Mouse (Mus musculus) forebrain, postnatal 0 days (tissue): ENCODE results near the gene Gpr108. TPM values are rescaled to one million over a fixed set of nuclear protein-coding genes. Genes with fewer than 3 reads are reported as not detected.

Source experiments
- ATAC-seq: fragments of 200-750 bp; cut with Nextera tagmentation; 2 replicates; pipeline ENCODE4 v1.8.0; 2017; ENCODE audit warnings: mild to moderate bottlenecking, moderate library complexity
- DNase-seq: peaks from one replicate; pipeline ENCODE4 v3.0.0-alpha.2; 2015
- H3K27ac ChIP-seq: fragments of 300-500 bp; sonication (generic); 2 replicates; pipeline ENCODE4 v1.5.1; 2014; ENCODE audit warnings: low read depth, mild to moderate bottlenecking, antibody characterized with exemption, low read length, moderate library complexity, mixed read lengths
- H3K27me3 ChIP-seq: fragments of 300-500 bp; sonication (generic); 2 replicates; pipeline ENCODE4 v1.6.1; 2014; ENCODE audit warnings: mild to moderate bottlenecking, low read length, mixed read lengths; ENCODE audit not compliant: insufficient read depth
- H3K36me3 ChIP-seq: fragments of 300-500 bp; sonication (generic); 2 replicates; pipeline ENCODE4 v1.6.1; 2014; ENCODE audit warnings: mild to moderate bottlenecking, moderate library complexity; ENCODE audit not compliant: insufficient read depth
- H3K4me1 ChIP-seq: fragments of 300-500 bp; sonication (generic); 2 replicates; pipeline ENCODE4 v1.6.1; 2014; ENCODE audit warnings: antibody characterized with exemption; ENCODE audit not compliant: insufficient read depth
- H3K4me2 ChIP-seq: fragments of 300-500 bp; sonication (generic); 2 replicates; pipeline ENCODE4 v1.6.1; 2014; ENCODE audit warnings: low read depth, mild to moderate bottlenecking, moderate library complexity
- H3K4me3 ChIP-seq: fragments of 300-500 bp; sonication (generic); 2 replicates; pipeline ENCODE4 v1.5.1; 2014; ENCODE audit warnings: low read depth, low read length, mixed read lengths
- H3K9ac ChIP-seq: fragments of 300-500 bp; sonication (generic); 2 replicates; pipeline ENCODE4 v1.6.1; 2014; ENCODE audit warnings: mild to moderate bottlenecking
- H3K9me3 ChIP-seq: fragments of 300-500 bp; sonication (generic); 2 replicates; pipeline ENCODE4 v1.6.1; 2016; ENCODE audit warnings: low read length
- CTCF ChIP-seq: sonication (generic); IDR thresholded peaks from 2 replicates; pipeline ENCODE4 v1.5.1; 2016; ENCODE audit warnings: antibody characterized with exemption, control low read depth, low read depth
- WGBS: fragments of 180-500 bp; shearing (Covaris S2); extraction: QIAGEN DNeasy Blood & Tissue Kit; methylation state at CpG from one replicate; pipeline ENCODE4 v1.1.7; 2014; 5-methylcytosine and 5-hydroxymethylcytosine counted together
- polyA plus RNA-seq: library from polyadenylated mRNA; unstranded; fragments of >200 nt; fragmentation: Nextera tagmentation; extraction: Ambion mirVana; gene quantifications from 2 replicates; pipeline ENCODE4 v1.2.1, GENCODE M21; 2015
- total RNA-seq: library from RNA; depleted of rRNA; stranded (reverse); fragments of >200 nt; gene quantifications from 2 replicates; pipeline ENCODE4 v1.2.3, GENCODE M21; 2014

Gpr108 gene
- total and polyA plus RNA-seq, 2 experiments from 2014 or later: 17.5 to 18.6 TPM

DNA sequence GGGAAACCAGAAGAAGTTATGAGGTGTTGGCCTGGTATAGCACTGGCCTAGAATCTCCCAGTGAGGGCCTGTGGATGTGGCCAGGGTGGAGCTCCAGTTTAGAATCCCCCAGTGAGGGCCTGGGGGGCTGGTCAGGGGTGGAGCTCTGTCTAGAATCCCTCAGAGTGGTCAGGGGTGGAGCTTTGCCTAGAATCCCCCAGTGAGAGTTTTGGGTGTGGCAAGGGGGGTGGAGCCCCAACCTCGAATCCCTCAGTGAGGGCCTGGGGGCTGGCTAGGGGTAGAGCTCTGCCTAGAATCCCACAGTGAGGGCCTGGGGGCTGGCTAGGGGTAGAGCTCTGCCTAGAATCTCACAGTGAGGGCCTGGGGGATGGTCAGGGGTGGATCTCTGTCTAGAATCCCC lies 13.6 kb upstream of the Gpr108 start:
- Histone ChIP-seq H3K27ac (no peak overlapping the region), H3K4me1 (no peaks in the 10 kb centered on the region), H3K27me3 (no peaks in the 10 kb centered on the region), H3K36me3 (no peaks in the 10 kb centered on the region), H3K4me3 (no peak overlapping the region), H3K4me2 (no peak overlapping the region), H3K9ac (no peak overlapping the region), H3K9me3 (no peaks in the 10 kb centered on the region)
- no peak for TF ChIP-seq CTCF
- DNase-seq (no peak), ATAC-seq (no peak)
- WGBS: 40% methylated on average over 1 of the region's 1 CpGs

DNA sequence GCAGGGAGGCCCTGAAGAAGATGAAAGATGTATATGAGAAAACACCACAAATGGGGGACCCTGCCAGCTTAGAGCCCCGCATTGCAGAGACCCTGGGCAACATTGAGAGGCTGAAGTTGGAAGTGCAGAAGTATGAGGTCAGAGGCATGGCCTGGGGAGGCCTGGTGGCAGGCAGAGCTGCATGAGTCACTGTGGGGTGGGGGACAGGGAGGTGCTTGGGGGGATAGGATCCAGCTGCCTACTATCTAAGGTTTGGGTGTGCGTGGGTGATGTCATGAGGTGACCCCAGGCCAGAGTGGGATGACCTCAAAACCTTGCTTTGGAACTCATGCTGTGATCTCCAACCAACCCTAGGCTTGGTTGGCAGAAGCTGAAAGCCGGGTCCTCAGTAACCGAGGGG lies 13.0 kb upstream of the Gpr108 start:
- H3K27me3 ChIP-seq: no peaks in the 10 kb centered on the region
- TF ChIP-seq CTCF: no peak
- no peak overlapping the region for H3K27ac ChIP-seq
- no peak overlapping the region for H3K4me3 ChIP-seq
- H3K4me1 ChIP-seq: no peaks in the 10 kb centered on the region
- DNase-seq (no peak), ATAC-seq (no peak)
- 93% methylated on average over 4 of the region's 4 CpGs for WGBS
- no peak overlapping the region for H3K9ac ChIP-seq
- no peaks in the 10 kb centered on the region for H3K36me3 ChIP-seq
- no peaks in the 10 kb centered on the region for H3K9me3 ChIP-seq
- no peak overlapping the region for H3K4me2 ChIP-seq

DNA sequence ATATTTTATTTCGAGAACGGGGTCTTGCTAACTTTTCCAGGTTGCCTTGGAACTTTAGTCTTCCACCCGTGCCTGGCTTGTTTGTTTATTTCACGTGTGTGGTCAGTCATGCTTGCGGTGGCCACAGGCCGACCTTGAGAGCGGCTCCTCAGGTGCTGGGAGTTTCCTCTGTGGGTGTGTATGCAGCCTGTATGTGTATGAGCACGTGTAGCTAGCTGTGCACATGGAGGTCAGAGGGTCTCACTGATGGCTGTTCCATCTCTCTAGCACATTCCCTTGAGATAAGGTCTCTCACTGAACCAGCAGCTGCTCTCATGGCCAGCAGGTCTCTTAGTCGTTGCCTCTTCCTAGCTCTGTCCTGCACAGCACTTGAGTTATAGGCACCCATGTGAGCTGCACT lies 12.1 kb upstream of the Gpr108 start:
- TF ChIP-seq CTCF: no peak
- H3K4me2 ChIP-seq: no peak overlapping the region
- WGBS: 95% methylated on average over 9 of the region's 9 CpGs
- H3K4me3 ChIP-seq: no peak overlapping the region
- no peak overlapping the region for H3K27ac ChIP-seq
- no peak overlapping the region for H3K9ac ChIP-seq
- no peaks in the 10 kb centered on the region for H3K9me3 ChIP-seq
- ATAC-seq: no peak
- H3K36me3 ChIP-seq: no peaks in the 10 kb centered on the region
- H3K27me3 ChIP-seq: no peaks in the 10 kb centered on the region
- DNase-seq: no peak
- no peaks in the 10 kb centered on the region for H3K4me1 ChIP-seq

DNA sequence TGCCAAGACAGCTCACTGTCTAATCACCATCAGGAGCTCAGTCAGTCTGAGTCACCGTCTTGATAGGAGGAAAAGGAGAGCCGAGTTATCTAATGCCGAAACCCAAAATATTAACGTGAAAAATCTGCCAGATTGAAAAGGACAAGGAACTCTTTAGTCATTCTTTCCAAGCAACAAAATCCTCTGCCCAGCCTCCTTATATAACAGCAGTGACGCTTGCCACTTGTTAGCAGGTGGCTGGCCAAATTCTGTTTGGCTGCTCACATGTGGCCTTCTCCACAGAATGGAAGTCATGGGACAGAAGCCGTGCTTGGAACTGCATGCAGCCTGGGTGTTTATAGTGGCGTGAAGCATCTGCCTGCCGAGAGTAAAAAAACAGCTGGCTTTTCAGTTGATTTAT lies 11.5 kb upstream of the Gpr108 start:
- Histone ChIP-seq H3K4me3 (no peak overlapping the region), H3K9me3 (no peaks in the 10 kb centered on the region), H3K4me2 (no peak overlapping the region), H3K27ac (no peak overlapping the region), H3K27me3 (no peaks in the 10 kb centered on the region), H3K4me1 (no peaks in the 10 kb centered on the region), H3K9ac (no peak overlapping the region), H3K36me3 (no peaks in the 10 kb centered on the region)
- TF ChIP-seq CTCF: no peak
- ATAC-seq (no peak), DNase-seq (no peak)
- WGBS: 86% methylated on average over 8 of the region's 8 CpGs

DNA sequence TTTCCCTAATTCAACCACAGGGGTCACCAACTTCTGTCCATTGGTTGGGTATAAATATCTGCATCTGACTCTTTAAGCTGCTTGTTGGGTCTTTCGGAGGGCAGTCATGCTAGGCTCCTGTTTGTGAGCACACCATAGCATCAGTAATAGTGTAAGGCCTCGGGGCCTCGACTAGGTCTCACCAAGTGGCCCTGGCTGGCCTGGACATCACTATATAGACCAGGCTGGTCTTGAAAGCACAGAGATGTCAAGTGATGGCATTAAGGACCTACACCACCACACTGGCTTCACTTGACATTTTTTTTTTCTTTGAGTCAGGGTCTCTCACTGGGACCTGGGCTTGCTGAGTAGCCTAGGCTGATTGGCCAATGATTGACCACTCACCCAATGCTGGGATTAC lies 9.9 kb upstream of the Gpr108 start:
- ATAC-seq (no peak), DNase-seq (no peak)
- 94% methylated on average over 3 of the region's 3 CpGs for WGBS
- TF ChIP-seq CTCF: no peak
- Histone ChIP-seq H3K4me2 (no peak overlapping the region), H3K4me1 (no peaks in the 10 kb centered on the region), H3K9me3 (no peaks in the 10 kb centered on the region), H3K9ac (no peak overlapping the region), H3K27me3 (no peaks in the 10 kb centered on the region), H3K4me3 (no peak overlapping the region), H3K36me3 (no peaks in the 10 kb centered on the region), H3K27ac (no peak overlapping the region)

DNA sequence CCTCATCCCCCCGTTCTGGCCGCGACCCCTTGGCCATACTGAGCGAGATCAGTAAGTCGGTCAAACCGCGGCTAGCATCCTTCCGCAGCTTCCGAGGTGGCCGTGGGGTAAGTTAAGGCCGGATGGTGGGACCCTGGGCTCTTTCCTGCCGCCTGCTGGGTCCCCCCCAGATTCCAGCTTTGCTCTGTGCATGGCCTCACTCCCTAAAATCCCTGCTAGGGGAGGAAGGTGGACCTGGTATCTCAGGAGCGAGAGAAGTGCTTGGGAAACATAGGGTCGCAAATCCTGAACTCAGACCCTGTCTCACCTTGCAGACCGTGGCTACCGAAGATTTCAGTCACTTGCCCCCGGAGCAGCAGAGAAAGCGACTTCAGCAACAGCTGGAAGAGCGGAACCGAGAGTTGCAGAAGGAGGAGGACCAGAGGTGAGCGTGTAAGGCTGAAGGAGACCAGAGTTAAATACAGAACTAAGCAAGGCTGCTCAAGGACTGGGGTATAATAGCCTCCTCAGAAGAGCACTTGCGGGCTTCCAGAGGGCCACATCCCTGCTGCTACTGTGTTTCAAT lies 8.8 kb upstream of the Gpr108 start:
- DNase-seq: no peak
- WGBS: 97% methylated on average over 22 of the region's 22 CpGs
- H3K36me3 ChIP-seq: no peaks in the 10 kb centered on the region
- H3K4me2 ChIP-seq: no peak overlapping the region
- no peaks in the 10 kb centered on the region for H3K9me3 ChIP-seq
- no peaks in the 10 kb centered on the region for H3K4me1 ChIP-seq
- no peak overlapping the region for H3K4me3 ChIP-seq
- TF ChIP-seq CTCF: no peak
- no peak for ATAC-seq
- H3K9ac ChIP-seq: no peak overlapping the region
- H3K27ac ChIP-seq: no peak overlapping the region
- H3K27me3 ChIP-seq: no peaks in the 10 kb centered on the region

DNA sequence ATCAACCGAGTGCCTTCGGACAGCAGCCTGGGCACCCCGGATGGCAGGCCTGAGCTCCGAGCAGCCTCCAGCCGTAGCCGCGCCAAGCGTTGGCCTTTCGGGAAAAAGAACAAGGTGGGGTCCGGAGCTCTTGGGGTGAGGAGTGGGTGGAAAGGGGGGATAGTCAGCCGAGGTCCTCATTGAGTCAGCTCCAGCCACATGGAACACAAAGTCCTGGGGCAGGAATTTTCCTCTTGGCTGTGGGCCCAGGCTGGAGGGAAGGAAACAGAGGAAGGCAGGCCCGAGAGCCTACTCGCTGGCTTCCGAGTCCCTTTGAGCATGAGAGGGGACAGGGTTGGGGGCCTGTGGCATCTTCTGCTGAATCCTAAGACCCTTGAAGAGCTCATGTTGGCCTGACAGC lies 7.1 kb upstream of the Gpr108 start:
- no peak overlapping the region for H3K4me3 ChIP-seq
- no peak overlapping the region for H3K27ac ChIP-seq
- no peak overlapping the region for H3K4me2 ChIP-seq
- no peak for TF ChIP-seq CTCF
- no peaks in the 10 kb centered on the region for H3K36me3 ChIP-seq
- no peaks in the 10 kb centered on the region for H3K4me1 ChIP-seq
- H3K9me3 ChIP-seq: no peaks in the 10 kb centered on the region
- H3K27me3 ChIP-seq: no peaks in the 10 kb centered on the region
- no peak overlapping the region for H3K9ac ChIP-seq
- WGBS: 81% methylated on average over 14 of the region's 14 CpGs
- DNase-seq (no peak), ATAC-seq (no peak)
